Mouse (Mus musculus) liver, embryonic 11.5 days (tissue): ENCODE measurements around the gene Mrvi1. TPM values are rescaled to one million over a fixed set of nuclear protein-coding genes. Genes with fewer than 3 reads are reported as not detected.

Experiments used
- ATAC-seq: fragments of 200-750 bp; cut with Nextera tagmentation; replicated peaks from 2 replicates; pipeline ENCODE4 v1.8.0; 2017; ENCODE audit warnings: moderate number of reproducible peaks, mild to moderate bottlenecking, moderate TSS enrichment, moderate library complexity; ENCODE audit not compliant: low FRiP score
- DNase-seq: peaks from one replicate; pipeline ENCODE4 v3.0.0-alpha.2; 2017; ENCODE audit warnings: low spot score
- H3K27ac ChIP-seq: fragments of 300-500 bp; sonication (generic); 2 replicates; pipeline ENCODE4 v1.5.1; 2014; ENCODE audit warnings: mild to moderate bottlenecking, low read depth, low read length, control low read depth
- H3K27me3 ChIP-seq: fragments of 300-500 bp; sonication (generic); replicated peaks from 2 replicates; pipeline ENCODE4 v1.6.1; 2014; ENCODE audit warnings: low read length, mixed read lengths; ENCODE audit not compliant: control insufficient read depth, insufficient read depth
- H3K36me3 ChIP-seq: fragments of 300-500 bp; sonication (generic); 2 replicates; pipeline ENCODE4 v1.6.1; 2014; ENCODE audit warnings: mild to moderate bottlenecking, low read length, moderate library complexity, mixed read lengths; ENCODE audit not compliant: control insufficient read depth, insufficient read depth
- H3K4me1 ChIP-seq: fragments of 300-500 bp; sonication (generic); replicated peaks from 2 replicates; pipeline ENCODE4 v1.6.1; 2014; ENCODE audit warnings: low read length, mixed read lengths; ENCODE audit not compliant: control insufficient read depth, insufficient read depth
- H3K4me2 ChIP-seq: fragments of 300-500 bp; sonication (generic); 2 replicates; pipeline ENCODE4 v1.6.1; 2014; ENCODE audit warnings: mild to moderate bottlenecking, control low read depth, moderate library complexity
- H3K4me3 ChIP-seq: fragments of 300-500 bp; sonication (generic); 2 replicates; pipeline ENCODE4 v1.5.1; 2014; ENCODE audit warnings: low read depth, low read length, control low read depth
- H3K9ac ChIP-seq: fragments of 300-500 bp; sonication (generic); 2 replicates; pipeline ENCODE4 v1.6.1; 2014; ENCODE audit warnings: low read depth, low read length, control low read depth
- H3K9me3 ChIP-seq: fragments of 300-500 bp; sonication (generic); 2 replicates; pipeline ENCODE4 v1.6.1; 2016; ENCODE audit warnings: low read length, inconsistent platforms, mixed read lengths; ENCODE audit not compliant: control insufficient read depth
- whole genome bisulfite sequencing: fragments of 180-500 bp; shearing (Covaris S2); extraction: QIAGEN DNeasy Blood & Tissue Kit; methylation state at CpG from one replicate; pipeline ENCODE4 v1.1.7; 2014; 5-methylcytosine and 5-hydroxymethylcytosine counted together
- polyA plus RNA-seq: library from polyadenylated mRNA; unstranded; fragments of >200 nt; fragmentation: Nextera tagmentation; extraction: Ambion mirVana; gene quantifications from 2 replicates; pipeline ENCODE4 v1.2.1, GENCODE M21; 2014

Mrvi1 gene
- polyA plus RNA-seq, 1 experiment from 2014 or later = 20.7 TPM

DNA sequence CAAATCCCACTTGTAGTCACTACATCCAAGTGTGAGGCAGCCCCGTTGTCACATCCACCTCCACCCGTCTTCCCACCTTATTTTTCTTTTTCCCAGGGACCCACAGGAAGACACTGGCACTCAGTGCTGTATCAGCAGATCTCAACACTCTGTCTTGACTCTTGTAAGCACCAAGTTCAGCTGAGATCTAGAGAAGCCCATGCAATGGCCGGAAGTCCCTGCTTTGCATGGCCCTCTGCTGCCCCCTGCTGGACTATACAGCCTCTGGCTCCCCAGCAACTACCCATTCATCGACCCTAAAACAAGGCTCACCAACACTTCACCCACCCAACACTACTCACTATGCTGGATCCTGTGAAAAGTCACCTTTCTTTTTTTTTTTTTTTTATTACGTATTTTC, 32.6 kb upstream of the Mrvi1 start:
- no peak overlapping the region for H3K27ac ChIP-seq
- H3K4me3 ChIP-seq = no peak overlapping the region
- ATAC-seq (peak; percentile 78), DNase-seq (peak; percentile 85)
- 0 out of 2 replicates have a peak, but pooled peaks cover 4% of the 10 kb centered on the region for H3K4me1 ChIP-seq
- H3K9me3 ChIP-seq = no peaks in the 10 kb centered on the region
- no peak overlapping the region for H3K4me2 ChIP-seq
- no peak overlapping the region for H3K9ac ChIP-seq
- no peaks in the 10 kb centered on the region for H3K27me3 ChIP-seq
- H3K36me3 ChIP-seq = no peaks in the 10 kb centered on the region
- 18% methylated on average over 5 of the region's 5 CpGs for WGBS

DNA sequence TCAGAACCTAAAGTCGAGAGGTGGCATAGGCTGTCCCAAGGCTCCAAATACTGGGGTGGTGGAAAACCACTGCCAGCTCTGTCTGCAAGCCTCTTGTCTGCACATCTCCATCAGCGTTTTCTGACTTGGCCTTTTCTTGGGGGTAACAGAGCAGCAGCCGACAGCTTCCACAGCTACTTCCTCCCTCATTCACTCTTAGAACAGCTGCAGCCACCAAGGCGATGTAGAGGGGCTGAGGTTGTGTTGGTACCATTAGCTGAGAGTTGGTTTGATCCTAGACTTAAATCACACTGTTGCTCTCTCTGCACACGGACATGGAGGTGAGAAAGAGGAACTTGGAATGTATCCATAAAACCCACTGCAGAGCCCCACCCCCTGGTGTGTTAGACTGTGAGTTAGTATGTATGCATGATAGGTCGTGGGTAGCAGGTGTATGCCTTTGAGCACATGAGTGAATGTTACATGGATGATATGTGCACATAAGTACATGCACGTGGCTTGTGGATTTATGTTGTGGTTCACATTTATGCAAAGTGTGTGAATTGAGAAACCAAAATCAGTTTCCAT, 31.9 kb upstream of the Mrvi1 start:
- Histone ChIP-seq H3K9ac (no peak overlapping the region), H3K27ac (no peak overlapping the region), H3K4me3 (no peak overlapping the region), H3K27me3 (no peaks in the 10 kb centered on the region), H3K4me2 (no peak overlapping the region), H3K9me3 (no peaks in the 10 kb centered on the region), H3K4me1 (0 out of 2 replicates have a peak, but pooled peaks cover 4% of the 10 kb centered on the region), H3K36me3 (no peaks in the 10 kb centered on the region)
- no peak for ATAC-seq
- 62% methylated on average over 7 of the region's 7 CpGs for WGBS
- no peak for DNase-seq

DNA sequence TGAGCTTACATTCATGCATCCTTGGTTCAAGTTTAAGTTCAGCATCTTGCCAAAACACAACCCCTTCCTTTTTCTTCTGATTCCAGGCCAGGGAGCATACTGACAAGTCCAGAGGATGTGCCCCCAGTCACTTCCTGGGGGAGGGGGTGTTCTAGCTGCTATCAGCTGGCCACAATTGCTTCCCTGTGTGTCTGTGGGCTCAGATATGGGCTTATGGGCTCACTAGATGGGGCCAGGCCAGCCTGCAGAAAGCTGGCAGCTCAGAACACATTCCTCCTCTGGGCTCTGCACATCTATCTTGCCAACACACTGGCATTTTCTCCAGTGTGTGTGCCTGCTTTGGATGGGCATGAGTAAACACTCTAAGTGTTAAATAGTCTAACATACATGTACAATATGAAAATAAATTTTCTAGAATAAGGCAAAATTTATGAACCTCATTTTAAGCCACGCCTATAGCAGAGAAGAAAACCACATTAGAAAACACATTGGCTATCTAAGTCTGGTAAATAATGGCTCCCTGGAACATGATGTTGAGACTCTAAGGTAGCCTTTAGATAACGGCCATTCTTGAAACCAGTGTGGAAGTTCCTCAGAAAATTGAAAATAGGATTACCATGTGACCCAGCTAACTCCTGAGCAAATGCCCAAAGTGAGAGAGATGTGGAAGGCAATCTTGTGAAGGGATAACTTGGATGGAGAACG, 22.0 kb upstream of the Mrvi1 start:
- DNase-seq = peak; percentile 59
- Histone ChIP-seq H3K36me3 (no peaks in the 10 kb centered on the region), H3K9me3 (no peaks in the 10 kb centered on the region), H3K27ac (peak overlapping the region; percentile 90), H3K4me1 (peaks cover 19% of the 10 kb centered on the region), H3K9ac (no peak overlapping the region), H3K4me3 (no peak overlapping the region), H3K27me3 (no peaks in the 10 kb centered on the region), H3K4me2 (peak overlapping the region; percentile 2)
- 57% methylated on average over 3 of the region's 3 CpGs for WGBS
- ATAC-seq = peak; percentile 98

DNA sequence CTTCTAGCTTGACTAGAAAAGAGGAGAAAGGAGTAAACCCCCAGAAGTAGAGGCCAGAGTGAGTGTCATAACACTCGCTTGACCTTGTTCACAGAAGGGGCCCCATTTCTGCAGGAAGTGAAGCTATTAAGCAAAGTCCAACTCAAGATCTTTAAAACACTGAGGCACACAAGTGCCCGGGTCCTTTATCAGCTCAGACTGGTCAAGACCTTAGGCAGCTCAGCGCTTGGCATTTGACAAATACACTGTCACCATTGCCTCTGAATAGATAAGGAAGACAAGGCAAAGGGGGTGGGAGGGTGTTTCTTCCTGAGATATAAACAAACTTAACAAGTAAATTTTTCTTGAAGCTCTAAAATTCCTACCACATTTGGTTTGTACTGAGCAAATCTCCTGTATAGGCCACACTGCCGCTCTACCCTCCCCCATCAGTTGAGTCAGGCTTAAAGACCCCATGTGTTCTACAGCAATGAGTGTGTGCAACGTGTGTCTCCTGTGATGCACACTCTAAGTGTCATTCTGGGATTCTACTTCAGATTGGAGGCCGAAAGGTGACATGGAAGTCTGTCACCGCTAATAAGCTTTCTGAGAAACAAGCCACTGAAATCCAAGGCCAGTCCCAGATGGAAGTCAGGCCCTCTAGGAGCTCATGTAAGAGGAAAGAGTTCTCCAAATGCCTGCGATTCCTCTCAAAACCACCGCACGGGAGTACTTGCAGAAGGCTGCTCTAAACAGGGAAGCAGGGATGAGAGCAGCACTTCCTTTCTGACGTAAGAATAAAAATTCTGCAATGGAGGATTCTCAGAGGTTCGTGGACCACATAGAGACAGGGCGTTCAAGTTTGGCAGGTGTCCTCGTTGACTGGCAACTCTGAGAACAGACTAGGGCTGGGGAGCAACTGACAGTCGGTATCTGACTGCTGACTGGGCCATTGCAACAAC, 16.9 kb upstream of the Mrvi1 start:
- Histone ChIP-seq H3K27ac (peak overlapping the region; percentile 60), H3K36me3 (no peaks in the 10 kb centered on the region), H3K4me3 (no peak overlapping the region), H3K27me3 (no peaks in the 10 kb centered on the region), H3K9ac (no peak overlapping the region), H3K4me1 (peaks cover 28% of the 10 kb centered on the region), H3K9me3 (no peaks in the 10 kb centered on the region), H3K4me2 (peak overlapping the region; percentile 14; the same call in 1 of the 2 replicates)
- ATAC-seq (peak; percentile 73), DNase-seq (no peak)
- 49% methylated on average over 15 of the region's 15 CpGs for WGBS

DNA sequence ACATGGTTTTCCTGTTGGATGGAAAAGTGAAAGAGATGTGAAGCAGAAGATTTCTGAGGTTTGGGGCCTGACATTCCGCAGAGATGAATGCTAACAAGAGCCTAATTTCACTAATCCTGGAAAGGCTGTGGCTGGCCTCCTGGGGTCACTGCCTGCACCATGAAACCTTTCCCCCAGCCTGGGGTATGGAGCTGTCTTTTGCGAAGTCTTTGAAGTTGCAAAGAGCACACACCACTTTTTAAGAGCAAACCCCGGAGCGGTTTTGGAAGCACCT, 8.9 kb upstream of the Mrvi1 start:
- WGBS = 47% methylated on average over 4 of the region's 4 CpGs

DNA sequence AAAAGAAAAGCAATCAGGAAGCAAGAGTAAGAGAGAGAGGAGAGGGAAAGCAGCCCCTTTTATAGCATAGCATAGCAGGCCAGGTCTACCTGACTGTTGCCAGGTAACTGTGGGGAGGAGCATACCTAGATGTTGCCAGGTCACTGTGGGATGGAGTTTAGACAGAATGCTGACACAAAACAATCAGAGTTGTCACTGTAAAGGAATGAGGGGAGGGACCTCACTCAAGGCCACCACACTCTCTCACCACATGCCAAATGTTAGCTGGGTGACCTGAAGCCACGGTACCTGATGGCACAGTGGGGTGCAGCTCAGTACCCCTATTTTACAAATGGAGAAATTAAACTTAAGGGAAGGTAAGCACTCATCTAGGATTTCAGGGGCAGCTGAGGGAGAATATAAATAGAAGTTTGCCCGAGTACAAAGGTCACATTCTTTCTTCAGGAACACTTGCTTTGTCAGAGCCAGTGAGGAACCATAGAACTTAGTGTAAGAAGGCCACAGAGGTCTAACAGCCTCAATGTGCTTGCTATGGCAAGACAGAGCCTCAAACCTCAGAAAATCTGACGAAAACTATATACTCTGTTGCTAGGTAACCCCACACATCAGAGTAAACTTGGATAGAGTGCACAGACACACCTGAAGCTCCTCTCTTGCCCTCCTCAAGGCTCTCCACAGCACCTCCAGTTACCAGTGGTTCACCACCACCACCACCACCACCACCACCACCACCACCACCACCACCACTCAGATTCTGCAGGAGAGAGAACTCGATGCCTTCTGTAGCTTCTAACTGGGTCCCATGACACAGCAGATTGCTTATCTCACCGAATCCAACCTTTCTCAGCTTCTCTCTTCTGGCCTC, 8.3 kb upstream of the Mrvi1 start:
- ATAC-seq = 0 out of 2 replicates have a peak, but pooled peaks have one; percentile 20
- no peak overlapping the region for H3K27ac ChIP-seq
- peaks cover 13% of the 10 kb centered on the region for H3K4me1 ChIP-seq
- H3K36me3 ChIP-seq = no peaks in the 10 kb centered on the region
- H3K9me3 ChIP-seq = no peaks in the 10 kb centered on the region
- no peaks in the 10 kb centered on the region for H3K27me3 ChIP-seq
- 39% methylated on average over 5 of the region's 5 CpGs for WGBS
- no peak for DNase-seq
- H3K4me3 ChIP-seq = no peak overlapping the region
- H3K4me2 ChIP-seq = no peak overlapping the region
- H3K9ac ChIP-seq = no peak overlapping the region

More for the DNA sequence above, 8.9 kb upstream of the Mrvi1 start:
- no peak overlapping the region for H3K4me2 ChIP-seq
- no peak overlapping the region for H3K27ac ChIP-seq
- no peaks in the 10 kb centered on the region for H3K36me3 ChIP-seq
- no peak overlapping the region for H3K9ac ChIP-seq
- ATAC-seq (no peak), DNase-seq (no peak)
- peaks cover 11% of the 10 kb centered on the region for H3K4me1 ChIP-seq
- no peaks in the 10 kb centered on the region for H3K9me3 ChIP-seq
- no peaks in the 10 kb centered on the region for H3K27me3 ChIP-seq
- H3K4me3 ChIP-seq = no peak overlapping the region

DNA sequence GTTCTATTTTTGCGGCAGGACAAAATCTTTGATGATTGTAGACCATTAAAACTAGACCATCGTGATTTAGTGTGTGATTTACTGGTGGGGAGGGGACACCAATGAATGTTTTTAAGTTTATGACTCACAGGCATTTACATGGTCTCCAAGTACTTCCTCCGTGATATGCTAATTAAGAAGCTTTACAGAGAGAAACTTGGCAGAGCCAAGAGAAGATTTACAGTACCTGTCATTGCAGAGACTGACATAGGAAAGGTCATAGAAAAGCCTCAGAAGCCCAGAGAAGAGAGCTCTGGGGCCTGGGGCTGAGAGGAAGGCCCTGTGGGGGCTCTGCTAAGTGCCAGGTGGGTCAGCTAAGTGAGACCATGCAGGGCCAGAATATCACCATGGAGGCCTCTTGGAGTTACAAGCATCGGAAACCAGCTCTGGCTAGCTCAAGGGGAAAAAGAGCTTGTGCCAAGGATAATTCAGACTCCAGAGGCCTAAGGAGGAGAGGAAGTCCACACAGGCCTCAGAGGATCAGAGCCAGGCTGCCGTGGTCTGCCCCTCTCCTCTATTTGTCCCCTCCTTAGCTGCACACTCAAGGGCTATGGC, 7.1 kb upstream of the Mrvi1 start:
- Histone ChIP-seq H3K27me3 (no peaks in the 10 kb centered on the region), H3K9ac (no peak overlapping the region), H3K4me3 (no peak overlapping the region), H3K27ac (no peak overlapping the region), H3K4me2 (no peak overlapping the region), H3K9me3 (no peaks in the 10 kb centered on the region), H3K36me3 (no peaks in the 10 kb centered on the region), H3K4me1 (peaks cover 15% of the 10 kb centered on the region)
- no peak for DNase-seq
- 61% methylated on average over 5 of the region's 5 CpGs for WGBS
- no peak for ATAC-seq

DNA sequence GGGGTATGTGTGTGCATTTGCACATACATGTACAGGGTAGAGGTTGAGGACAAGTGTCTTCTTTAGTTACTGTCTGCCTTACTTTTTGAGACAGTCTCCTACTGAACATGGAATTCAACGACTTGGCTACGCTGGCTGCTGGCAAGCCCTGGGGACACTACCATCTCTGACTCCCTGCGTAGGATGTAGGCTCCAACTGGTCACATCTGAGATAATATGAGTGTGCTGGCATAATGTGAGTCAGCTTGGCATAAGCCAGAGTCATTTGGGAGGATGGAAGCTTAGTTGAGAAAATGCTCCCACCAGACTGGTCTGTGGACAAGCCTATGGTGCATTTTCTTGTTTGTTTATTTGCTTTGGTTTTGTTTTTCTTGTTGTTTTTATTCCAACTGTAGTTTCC, 5.8 kb upstream of the Mrvi1 start:
- Histone ChIP-seq H3K9me3 (no peaks in the 10 kb centered on the region), H3K9ac (no peak overlapping the region), H3K4me3 (no peak overlapping the region), H3K27me3 (no peaks in the 10 kb centered on the region), H3K4me1 (peaks cover 19% of the 10 kb centered on the region), H3K4me2 (no peak overlapping the region), H3K36me3 (no peaks in the 10 kb centered on the region), H3K27ac (no peak overlapping the region)
- ATAC-seq = no peak
- no peak for DNase-seq
- WGBS = 89% methylated on average over 3 of the region's 3 CpGs
